Mouse (Mus musculus) brain, embryonic 14.5 days (tissue): ENCODE data around the gene Pla2g6. TPM values are rescaled to one million over a fixed set of nuclear protein-coding genes. Genes with fewer than 3 reads are reported as not detected.

ENCODE experiments used
- DNase-seq: peaks from one replicate; pipeline ENCODE4 v3.0.0-alpha.2; 2011; ENCODE audit warnings: low read depth
- CTCF ChIP-seq: fragments of 200-500 bp; IDR thresholded peaks from 2 replicates; pipeline ENCODE4 v1.5.1; 2012; ENCODE audit warnings: inconsistent platforms, mild to moderate bottlenecking, moderate library complexity, borderline replicate concordance; ENCODE audit not compliant: insufficient read depth, insufficient read length; ENCODE audit errors: extremely low read depth
- POLR2A ChIP-seq: fragments of 200-500 bp; IDR thresholded peaks from 2 replicates; pipeline ENCODE4 v1.6.1; 2012; ENCODE audit warnings: mild to moderate bottlenecking, inconsistent platforms, borderline replicate concordance; ENCODE audit not compliant: poor library complexity, insufficient read depth, insufficient read length, severe bottlenecking; ENCODE audit errors: extremely low read depth
- polyA plus RNA-seq: library from polyadenylated mRNA; depleted of rRNA; stranded (reverse); fragments of >200 nt; gene quantifications from 2 replicates; pipeline ENCODE4 v1.2.3, GENCODE M21; 2012

Pla2g6 gene
- polyA plus RNA-seq, 1 experiment = 98.9 TPM

GRCm38 (mm10) chr15:79347845-79348506 is 19.8 kb upstream of the Pla2g6 start:
- DNase-seq = peak; percentile 82

GRCm38 (mm10) chr15:79347165-79347844 is 19.1 kb upstream of the Pla2g6 start:
- no peak for TF ChIP-seq POLR2A
- TF ChIP-seq CTCF = no peak
- peak; percentile 97 for DNase-seq

More at GRCm38 (mm10) chr15:79347845-79348506, 19.8 kb upstream of the Pla2g6 start:
- TF ChIP-seq CTCF (peak; percentile 19; the same call in 1 of the 2 replicates), POLR2A (no peak)

GRCm38 (mm10) chr15:79346051-79346793 is 18.0 kb upstream of the Pla2g6 start, which contains the start of gene Maff:
TSS of gene Maff (plus strand) at chr15:79346621.
- TF ChIP-seq CTCF (no peak), POLR2A (no peak)
- no peak for DNase-seq

GRCm38 (mm10) chr15:79344627-79345026 is 16.4 kb upstream of the Pla2g6 start:
- TF ChIP-seq POLR2A = no peak
- no peak for TF ChIP-seq CTCF
- no peak for DNase-seq

- no peak for TF ChIP-seq CTCF
- TF ChIP-seq POLR2A = no peak
- no peak for DNase-seq
Observed at GRCm38 (mm10) chr15:79342641-79343337, 14.6 kb upstream of the Pla2g6 start.

GRCm38 (mm10) chr15:79338978-79339377 is 10.8 kb upstream of the Pla2g6 start:
- DNase-seq = no peak
- no peak for TF ChIP-seq CTCF
- TF ChIP-seq POLR2A = no peak

GRCm38 (mm10) chr15:79335061-79335655 is 7.0 kb upstream of the Pla2g6 start:
- DNase-seq = no peak
- TF ChIP-seq CTCF (no peak), POLR2A (no peak)

- DNase-seq = no peak
- no peak for TF ChIP-seq POLR2A
- no peak for TF ChIP-seq CTCF
Observed at GRCm38 (mm10) chr15:79333409-79333808, 5.2 kb upstream of the Pla2g6 start.

- TF ChIP-seq POLR2A (no peak), CTCF (no peak)
- DNase-seq = no peak
Observed at GRCm38 (mm10) chr15:79330521-79330920, 2.3 kb upstream of the Pla2g6 start.

- TF ChIP-seq POLR2A (no peak), CTCF (no peak)
- DNase-seq = no peak
Observed at GRCm38 (mm10) chr15:79329979-79330363, 1.8 kb upstream of the Pla2g6 start.
